Mouse (Mus musculus): ENCODE results near the gene Il4i1. TPM values are rescaled to one million over a fixed set of nuclear protein-coding genes. Genes with fewer than 3 reads are reported as not detected.
A peak's percentile ranks its signal among the peaks of the same experiment; 100 is the strongest.

Il4i1 gene
- polyA plus RNA-seq, 1 experiment from 2014 or later = 0.78 TPM

GRCm38 (mm10) chr7:44860576-44861428 lies 44.6 kb downstream of the Il4i1 start:
- H3K4me1 ChIP-seq (ENCODE audit: control insufficient read depth, insufficient read depth, low read length) = peaks cover 17% of the 10 kb centered on the region
- H3K27me3 ChIP-seq (replicated peaks; ENCODE audit: control insufficient read depth, insufficient read depth, low read length) = no peaks in the 10 kb centered on the region
- peak; percentile 38; the same call in 1 of the 2 replicates for ATAC-seq (ENCODE audit: low read depth)
- no peak overlapping the region; the same call in 1 of the 2 replicates for H3K9ac ChIP-seq (ENCODE audit: low read depth, low read length)
- peaks cover 50% of the 10 kb centered on the region for H3K36me3 ChIP-seq (ENCODE audit: control insufficient read depth, insufficient read depth, low read length)
- no peak overlapping the region for H3K4me2 ChIP-seq (ENCODE audit: low read depth, low read length)
- DNase-seq (ENCODE audit: low spot score) = peak; percentile 65
- no peak overlapping the region for H3K4me3 ChIP-seq (ENCODE audit: low read depth, low read length)
- WGBS = 60% methylated on average over 20 of the region's 22 CpGs
- H3K9me3 ChIP-seq (ENCODE audit: control insufficient read depth, low read length) = no peaks in the 10 kb centered on the region
- peak overlapping the region; percentile 49 for H3K27ac ChIP-seq (replicated peaks; ENCODE audit: low read depth, low read length)

- ATAC-seq (ENCODE audit: low read depth) (no peak), DNase-seq (ENCODE audit: low spot score) (no peak)
- Histone ChIP-seq H3K27me3 (replicated peaks; ENCODE audit: control insufficient read depth, insufficient read depth, low read length) (no peaks in the 10 kb centered on the region), H3K27ac (replicated peaks; ENCODE audit: low read depth, low read length) (no peak overlapping the region; the same call in 1 of the 2 replicates), H3K4me2 (ENCODE audit: low read depth, low read length) (no peak overlapping the region), H3K36me3 (ENCODE audit: control insufficient read depth, insufficient read depth, low read length) (peaks cover 56% of the 10 kb centered on the region), H3K4me1 (ENCODE audit: control insufficient read depth, insufficient read depth, low read length) (peaks cover 20% of the 10 kb centered on the region), H3K9me3 (ENCODE audit: control insufficient read depth, low read length) (no peaks in the 10 kb centered on the region), H3K4me3 (ENCODE audit: low read depth, low read length) (no peak overlapping the region), H3K9ac (ENCODE audit: low read depth, low read length) (no peak overlapping the region)
- 84% methylated on average over 14 of the region's 14 CpGs for WGBS
These were observed 45.2 kb downstream of the Il4i1 start for GRCm38 (mm10) chr7:44861429-44861816.

- Histone ChIP-seq H3K4me2 (ENCODE audit: low read depth, low read length) (no peak overlapping the region), H3K4me3 (ENCODE audit: low read depth, low read length) (no peak overlapping the region), H3K4me1 (ENCODE audit: control insufficient read depth, insufficient read depth, low read length) (peaks cover 26% of the 10 kb centered on the region), H3K36me3 (ENCODE audit: control insufficient read depth, insufficient read depth, low read length) (peaks cover 63% of the 10 kb centered on the region), H3K9me3 (ENCODE audit: control insufficient read depth, low read length) (no peaks in the 10 kb centered on the region), H3K27me3 (replicated peaks; ENCODE audit: control insufficient read depth, insufficient read depth, low read length) (no peaks in the 10 kb centered on the region), H3K9ac (ENCODE audit: low read depth, low read length) (no peak overlapping the region), H3K27ac (replicated peaks; ENCODE audit: low read depth, low read length) (no peak overlapping the region)
- 79% methylated on average over 8 of the region's 8 CpGs for WGBS
- DNase-seq (ENCODE audit: low spot score) (no peak), ATAC-seq (ENCODE audit: low read depth) (no peak)
These were observed 46.2 kb downstream of the Il4i1 start for GRCm38 (mm10) chr7:44862434-44862833.

DNA sequence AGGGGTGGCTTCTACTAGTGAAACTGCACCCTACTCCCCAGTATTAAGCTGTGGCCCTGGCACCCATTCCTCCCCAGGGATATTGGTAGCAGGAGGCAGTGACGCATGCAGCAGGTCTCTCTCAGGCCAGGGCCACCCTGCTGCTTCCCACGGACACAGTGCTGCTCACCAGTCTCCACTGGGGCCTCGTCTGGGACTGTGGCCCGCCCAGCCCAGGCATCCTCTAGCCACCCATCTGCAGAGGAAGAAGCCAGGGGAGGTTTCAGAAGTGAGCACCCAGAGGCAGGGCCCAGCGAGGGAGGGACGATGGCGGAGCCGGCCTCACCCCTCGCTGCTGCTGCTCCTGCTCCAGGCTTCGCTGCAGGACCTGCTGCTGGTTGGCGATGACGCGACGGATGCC lies 47.0 kb downstream of the Il4i1 start:
- ATAC-seq (ENCODE audit: low read depth) (no peak), DNase-seq (ENCODE audit: low spot score) (no peak)
- 87% methylated on average over 14 of the region's 14 CpGs for WGBS
- Histone ChIP-seq H3K27ac (replicated peaks; ENCODE audit: low read depth, low read length) (no peak overlapping the region), H3K4me2 (ENCODE audit: low read depth, low read length) (no peak overlapping the region), H3K27me3 (replicated peaks; ENCODE audit: control insufficient read depth, insufficient read depth, low read length) (no peaks in the 10 kb centered on the region), H3K9me3 (ENCODE audit: control insufficient read depth, low read length) (no peaks in the 10 kb centered on the region), H3K4me1 (ENCODE audit: control insufficient read depth, insufficient read depth, low read length) (peaks cover 29% of the 10 kb centered on the region), H3K36me3 (ENCODE audit: control insufficient read depth, insufficient read depth, low read length) (peaks cover 63% of the 10 kb centered on the region), H3K4me3 (ENCODE audit: low read depth, low read length) (no peak overlapping the region), H3K9ac (ENCODE audit: low read depth, low read length) (no peak overlapping the region)

DNA sequence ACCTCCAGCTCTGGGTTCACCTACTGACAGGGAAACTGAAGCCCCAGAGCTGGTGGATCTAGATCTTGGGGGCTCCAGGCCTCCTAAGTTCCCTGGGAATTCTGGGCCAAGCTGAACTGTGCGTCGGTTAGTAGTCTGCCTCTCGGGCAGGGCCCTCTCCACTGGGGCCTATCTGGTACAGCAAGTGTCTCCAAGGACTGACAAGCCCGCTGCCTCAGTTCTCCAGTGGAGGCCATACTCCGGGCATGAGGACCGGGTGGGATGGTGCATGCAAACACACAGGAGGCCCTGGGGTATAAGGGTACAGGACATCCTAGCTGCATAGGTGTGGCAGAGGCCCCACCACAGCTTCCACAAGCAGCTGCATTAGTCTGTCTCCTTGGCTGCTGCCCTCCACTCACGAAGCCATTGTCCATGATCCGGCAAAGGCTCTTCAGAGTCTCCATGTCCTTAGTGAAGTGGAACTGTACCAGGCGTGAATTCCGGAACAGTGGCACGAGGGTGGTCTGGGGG lies 47.9 kb downstream of the Il4i1 start:
- Histone ChIP-seq H3K4me3 (ENCODE audit: low read depth, low read length) (no peak overlapping the region), H3K4me1 (ENCODE audit: control insufficient read depth, insufficient read depth, low read length) (peaks cover 26% of the 10 kb centered on the region), H3K27me3 (replicated peaks; ENCODE audit: control insufficient read depth, insufficient read depth, low read length) (no peaks in the 10 kb centered on the region), H3K36me3 (ENCODE audit: control insufficient read depth, insufficient read depth, low read length) (peaks cover 63% of the 10 kb centered on the region), H3K9me3 (ENCODE audit: control insufficient read depth, low read length) (no peaks in the 10 kb centered on the region), H3K9ac (ENCODE audit: low read depth, low read length) (no peak overlapping the region), H3K4me2 (ENCODE audit: low read depth, low read length) (no peak overlapping the region), H3K27ac (replicated peaks; ENCODE audit: low read depth, low read length) (no peak overlapping the region)
- WGBS = 85% methylated on average over 10 of the region's 11 CpGs
- DNase-seq (ENCODE audit: low spot score) (no peak), ATAC-seq (ENCODE audit: low read depth) (no peak)

DNA sequence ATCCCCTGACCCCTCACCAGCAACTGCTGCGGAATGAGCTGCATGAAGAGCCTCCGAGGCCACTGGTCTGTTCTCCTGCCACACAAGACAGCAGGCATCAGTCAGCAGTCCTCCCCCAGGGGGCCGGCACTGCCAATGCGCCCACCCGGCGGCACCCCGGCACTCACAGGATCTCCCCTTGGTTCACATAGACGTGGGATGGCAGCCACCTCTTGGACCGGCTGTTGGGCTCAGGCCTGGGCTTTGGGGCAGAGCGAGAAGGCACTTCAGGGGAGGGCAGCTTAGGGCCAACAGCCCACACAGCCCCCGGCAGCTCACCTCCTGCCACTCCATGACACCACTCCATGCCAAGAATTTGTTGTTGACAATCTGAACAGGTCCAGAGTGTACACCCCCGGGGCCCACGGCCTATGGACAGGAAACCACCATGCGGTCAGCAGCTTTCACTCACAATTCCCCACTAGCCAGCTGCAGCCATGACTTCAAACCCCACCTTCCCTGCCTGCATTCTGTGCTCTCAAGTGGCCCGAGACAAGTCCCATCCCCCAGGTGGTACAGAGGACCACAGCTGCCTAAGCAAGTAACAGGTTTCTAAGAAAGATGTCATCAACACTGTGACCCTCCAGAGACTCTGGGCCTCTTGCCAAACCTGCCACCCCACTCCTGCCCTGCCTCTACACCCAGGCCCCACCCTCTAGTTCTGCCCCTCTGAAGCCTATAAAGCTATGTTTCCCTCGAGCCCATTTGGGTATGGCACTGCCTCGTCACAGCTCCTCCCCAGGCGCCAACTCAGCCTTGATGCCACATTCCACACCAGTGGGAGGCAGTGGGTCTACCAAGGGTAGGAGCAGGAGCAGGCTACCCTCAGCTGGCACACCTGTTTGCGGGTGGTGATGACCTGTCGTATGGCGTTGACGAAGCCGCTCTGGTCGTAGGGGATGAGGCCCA lies 48.7 kb downstream of the Il4i1 start:
- Histone ChIP-seq H3K27me3 (replicated peaks; ENCODE audit: control insufficient read depth, insufficient read depth, low read length) (no peaks in the 10 kb centered on the region), H3K9ac (ENCODE audit: low read depth, low read length) (peak overlapping the region; percentile 8; the same call in 1 of the 2 replicates), H3K4me2 (ENCODE audit: low read depth, low read length) (no peak overlapping the region), H3K4me3 (ENCODE audit: low read depth, low read length) (no peak overlapping the region), H3K9me3 (ENCODE audit: control insufficient read depth, low read length) (no peaks in the 10 kb centered on the region), H3K27ac (replicated peaks; ENCODE audit: low read depth, low read length) (no peak overlapping the region), H3K4me1 (ENCODE audit: control insufficient read depth, insufficient read depth, low read length) (peaks cover 26% of the 10 kb centered on the region), H3K36me3 (ENCODE audit: control insufficient read depth, insufficient read depth, low read length) (peaks cover 60% of the 10 kb centered on the region)
- ATAC-seq (ENCODE audit: low read depth) (no peak), DNase-seq (ENCODE audit: low spot score) (peak; percentile 35)
- 80% methylated on average over 21 of the region's 24 CpGs for WGBS

DNA sequence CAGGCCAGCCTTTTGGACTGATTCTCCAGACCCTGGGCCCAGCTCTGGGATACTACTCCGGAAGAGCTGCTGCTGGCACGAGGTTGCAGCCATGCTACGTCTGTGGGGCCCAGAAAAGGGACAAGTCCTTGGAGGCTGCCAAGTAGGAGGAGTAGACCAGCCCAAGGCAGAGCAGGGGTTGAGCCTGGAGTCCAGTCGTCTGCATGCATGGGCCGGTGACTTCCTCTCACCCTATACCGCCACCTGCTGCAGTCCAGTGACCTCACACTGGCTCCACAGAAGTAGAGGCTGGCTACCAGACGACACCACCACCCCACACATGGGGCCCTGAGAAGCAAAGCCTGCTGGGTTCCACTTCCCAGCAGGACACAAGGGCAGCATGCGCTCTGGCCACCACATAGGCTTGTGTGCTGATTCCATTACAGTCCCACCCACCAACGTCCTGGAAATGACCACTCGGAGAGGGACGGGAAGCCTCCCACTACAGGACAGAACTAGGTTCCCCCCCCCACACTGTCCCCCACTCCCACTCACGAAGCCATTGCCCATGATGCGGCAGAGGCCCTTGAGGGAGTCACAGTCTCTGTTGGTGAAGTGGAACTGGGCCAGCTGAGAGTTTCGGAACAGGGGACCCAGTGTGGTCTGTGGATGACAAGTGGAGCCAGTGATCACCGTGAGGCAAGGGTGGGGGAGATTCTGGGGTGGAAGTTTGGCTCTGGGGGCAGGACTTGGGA lies 50.3 kb downstream of the Il4i1 start:
- H3K4me1 ChIP-seq (ENCODE audit: control insufficient read depth, insufficient read depth, low read length) = peaks cover 32% of the 10 kb centered on the region
- H3K27ac ChIP-seq (replicated peaks; ENCODE audit: low read depth, low read length) = peak overlapping the region; percentile 67
- 51% methylated on average over 12 of the region's 15 CpGs for WGBS
- ATAC-seq (ENCODE audit: low read depth) (no peak), DNase-seq (ENCODE audit: low spot score) (peak; percentile 79)
- H3K27me3 ChIP-seq (replicated peaks; ENCODE audit: control insufficient read depth, insufficient read depth, low read length) = no peaks in the 10 kb centered on the region
- no peaks in the 10 kb centered on the region for H3K9me3 ChIP-seq (ENCODE audit: control insufficient read depth, low read length)
- peak overlapping the region; percentile 95 for H3K4me2 ChIP-seq (ENCODE audit: low read depth, low read length)
- H3K4me3 ChIP-seq (ENCODE audit: low read depth, low read length) = peak overlapping the region; percentile 21
- peaks cover 56% of the 10 kb centered on the region for H3K36me3 ChIP-seq (ENCODE audit: control insufficient read depth, insufficient read depth, low read length)
- H3K9ac ChIP-seq (ENCODE audit: low read depth, low read length) = peak overlapping the region; percentile 100

Measured in embryonic facial prominence, embryonic 14.5 days (tissue).